Mouse (Mus musculus) erythroblast, embryonic 14.5 days (primary cell): ENCODE results near the gene 4930402F06Rik.

Experiments
- GATA1 ChIP-seq: IDR thresholded peaks from 2 replicates; pipeline ENCODE4 v1.6.1; 2012; ENCODE audit warnings: low read length, inconsistent platforms, mixed read lengths
- TAL1 ChIP-seq: IDR thresholded peaks from 3 replicates; pipeline ENCODE4 v1.6.1; 2012; ENCODE audit warnings: low read length, inconsistent platforms, mixed read lengths

DNA sequence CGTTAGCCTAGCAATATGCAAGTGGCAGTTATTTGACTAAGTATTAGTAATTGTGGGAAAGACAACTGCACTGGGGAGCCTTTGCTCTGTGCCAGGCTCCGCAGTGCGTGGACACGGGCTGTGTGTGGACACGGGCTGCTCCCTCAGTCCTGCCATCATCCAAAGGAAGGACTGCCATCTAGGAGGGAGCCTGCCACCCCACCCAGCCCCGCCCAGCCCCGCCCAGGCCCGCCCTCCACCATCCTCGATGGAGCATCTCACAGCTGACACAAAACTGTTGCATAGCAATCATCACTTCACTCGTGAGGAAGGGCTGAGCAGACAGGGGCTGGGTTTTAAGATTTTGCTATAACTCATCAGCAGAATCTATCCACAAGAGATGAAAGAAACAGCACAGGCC, 71.0 kb downstream of the 4930402F06Rik start:
- TF ChIP-seq TAL1 (no peak), GATA1 (no peak)
